Mouse (Mus musculus) spleen, adult 2 months (tissue): ENCODE data around the gene 2900026A02Rik.

Source experiments
- CTCF ChIP-seq: fragments of 200-500 bp; IDR thresholded peaks from 2 replicates; pipeline ENCODE4 v1.5.1; 2011; ENCODE audit warnings: mild to moderate bottlenecking, inconsistent platforms; ENCODE audit not compliant: insufficient read depth, insufficient read length, insufficient replicate concordance; ENCODE audit errors: extremely low read depth
- POLR2A ChIP-seq: fragments of 200-500 bp; IDR thresholded peaks from 2 replicates; pipeline ENCODE4 v1.6.1; 2011; ENCODE audit warnings: low read depth, low read length, inconsistent platforms

DNA sequence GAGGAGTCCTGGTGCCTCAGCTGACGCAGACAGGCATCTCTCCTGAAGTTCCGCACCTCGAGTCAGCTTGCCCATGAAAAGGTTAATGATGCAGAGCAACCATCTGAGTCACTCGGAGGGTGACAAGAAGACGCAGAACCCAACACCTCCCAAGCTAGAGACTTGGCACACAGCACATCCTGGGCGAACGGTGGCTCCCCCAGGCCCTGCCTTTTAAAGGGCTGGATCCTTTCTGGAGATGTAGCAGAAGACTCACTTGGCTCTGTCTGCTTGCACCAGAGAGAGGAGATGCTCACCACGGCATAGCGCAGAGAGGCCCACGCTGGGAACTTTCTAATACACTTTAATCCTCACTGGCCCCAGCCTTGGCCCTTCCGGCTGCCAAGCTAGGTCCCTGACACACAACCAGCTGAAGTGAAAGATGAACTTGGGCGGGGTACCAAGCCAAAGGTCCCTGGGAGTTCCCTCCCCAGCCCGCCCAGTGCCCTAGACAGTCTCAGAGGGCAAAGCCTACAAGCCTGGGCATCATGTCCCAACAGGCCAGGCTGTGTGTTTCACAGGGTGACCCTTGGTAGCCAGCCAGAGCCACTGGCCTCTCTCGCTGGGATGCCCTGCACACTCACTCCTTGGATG is 4.6 kb downstream of the 2900026A02Rik start:
- TF ChIP-seq CTCF = no peak
- TF ChIP-seq POLR2A = no peak
